Mouse (Mus musculus) liver, adult 2 months (tissue): ENCODE data around the gene Cep57l1. TPM values are rescaled to one million over a fixed set of nuclear protein-coding genes. Genes with fewer than 3 reads are reported as not detected.
A peak's percentile ranks its signal among the peaks of the same experiment; 100 is the strongest.

Source experiments
- DNase-seq: peaks from one replicate; pipeline ENCODE4 v3.0.0-alpha.2; 2011; ENCODE audit warnings: low read depth, low spot score; ENCODE audit errors: extremely low read depth
- H3K27ac ChIP-seq: fragments of 200-500 bp; replicated peaks from 2 replicates; pipeline ENCODE4 v1.5.1; 2012; ENCODE audit warnings: low read depth, mild to moderate bottlenecking, control low read depth, inconsistent platforms, low read length; ENCODE audit not compliant: insufficient read depth
- H3K27me3 ChIP-seq: fragments of 200-500 bp; 2 replicates; pipeline ENCODE4 v1.6.1; 2012; ENCODE audit warnings: mild to moderate bottlenecking, moderate library complexity, low read length, inconsistent platforms; ENCODE audit not compliant: control insufficient read depth, insufficient read depth
- H3K36me3 ChIP-seq: fragments of 200-500 bp; 2 replicates; pipeline ENCODE4 v1.6.1; 2012; ENCODE audit warnings: low read length, inconsistent platforms; ENCODE audit not compliant: control insufficient read depth, insufficient read depth
- H3K4me1 ChIP-seq: fragments of 200-500 bp; 2 replicates; pipeline ENCODE4 v1.6.1; 2011; ENCODE audit warnings: low read length; ENCODE audit not compliant: control insufficient read depth, insufficient read depth
- H3K4me3 ChIP-seq: fragments of 200-500 bp; 2 replicates; pipeline ENCODE4 v1.5.1; 2011; ENCODE audit warnings: low read depth, mild to moderate bottlenecking, control low read depth, low read length, moderate library complexity; ENCODE audit not compliant: insufficient read depth
- H3K79me2 ChIP-seq: fragments of 200-500 bp; 2 replicates; pipeline ENCODE4 v1.6.1; 2012; ENCODE audit warnings: inconsistent platforms, mild to moderate bottlenecking, low read length, moderate library complexity; ENCODE audit not compliant: control insufficient read depth, insufficient read depth
- H3K9ac ChIP-seq: fragments of 200-500 bp; 2 replicates; pipeline ENCODE4 v1.6.1; 2012; ENCODE audit warnings: low read depth, mild to moderate bottlenecking, control low read depth, inconsistent platforms, low read length
- CTCF ChIP-seq: fragments of 200-500 bp; IDR thresholded peaks from 2 replicates; pipeline ENCODE4 v1.5.1; 2011; ENCODE audit warnings: low read depth, low read length, control low read depth
- POLR2A ChIP-seq: fragments of 200-500 bp; IDR thresholded peaks from 2 replicates; pipeline ENCODE4 v1.6.1; 2011; ENCODE audit warnings: low read length, control low read depth; ENCODE audit not compliant: insufficient read depth; ENCODE audit errors: extremely low read depth
- WGBS: fragments of 180-500 bp; shearing (Covaris S2); methylation state at CpG from one replicate; pipeline ENCODE4 v1.1.7; 2018; 5-methylcytosine and 5-hydroxymethylcytosine counted together
- polyA plus RNA-seq: library from polyadenylated mRNA; depleted of rRNA; stranded (reverse); fragments of >200 nt; gene quantifications from 2 replicates; pipeline ENCODE4 v1.2.3, GENCODE M21; 2012
- total RNA-seq: library from RNA; depleted of rRNA; stranded (reverse); fragments of >200 nt; gene quantifications from 2 replicates; pipeline ENCODE4 v1.2.3, GENCODE M21; 2014

The Cep57l1 gene
- total and polyA plus RNA-seq, 2 experiments, result 0.82 to 9.2 TPM

- no peaks in the 10 kb centered on the region for H3K4me1 ChIP-seq
- WGBS, result 90% methylated on average over 3 of the region's 3 CpGs
- H3K79me2 ChIP-seq, result no peaks in the 10 kb centered on the region
- no peak for DNase-seq
- H3K4me3 ChIP-seq, result no peak overlapping the region
- H3K36me3 ChIP-seq, result peaks cover 5% of the 10 kb centered on the region; the same call in 1 of the 2 replicates
- TF ChIP-seq CTCF (no peak), POLR2A (no peak)
- no peak overlapping the region for H3K27ac ChIP-seq
- no peaks in the 10 kb centered on the region for H3K27me3 ChIP-seq
- H3K9ac ChIP-seq, result no peak overlapping the region
Observed at GRCm38 (mm10) chr10:41749306-41749705, 60.4 kb downstream of the Cep57l1 start.

GRCm38 (mm10) chr10:41746554-41746953, 63.1 kb downstream of the Cep57l1 start:
- TF ChIP-seq POLR2A (no peak), CTCF (no peak)
- Histone ChIP-seq H3K4me1 (no peaks in the 10 kb centered on the region), H3K79me2 (no peaks in the 10 kb centered on the region), H3K4me3 (no peak overlapping the region), H3K9ac (no peak overlapping the region), H3K36me3 (peaks cover 5% of the 10 kb centered on the region; the same call in 1 of the 2 replicates), H3K27ac (no peak overlapping the region), H3K27me3 (no peaks in the 10 kb centered on the region)
- no peak for DNase-seq
- WGBS, result 95% methylated on average over 5 of the region's 5 CpGs

- H3K36me3 ChIP-seq, result peaks cover 6% of the 10 kb centered on the region; the same call in 1 of the 2 replicates
- no peak overlapping the region for H3K27ac ChIP-seq
- no peaks in the 10 kb centered on the region for H3K4me1 ChIP-seq
- no peaks in the 10 kb centered on the region for H3K79me2 ChIP-seq
- TF ChIP-seq POLR2A (no peak), CTCF (no peak)
- no peak overlapping the region for H3K4me3 ChIP-seq
- DNase-seq, result no peak
- H3K9ac ChIP-seq, result no peak overlapping the region
- H3K27me3 ChIP-seq, result no peaks in the 10 kb centered on the region
- WGBS, result 80% methylated on average over 4 of the region's 4 CpGs
Observed at GRCm38 (mm10) chr10:41744006-41744405, 65.7 kb downstream of the Cep57l1 start.

- peak; percentile 34 for DNase-seq
- Histone ChIP-seq H3K4me3 (no peak overlapping the region), H3K27me3 (no peaks in the 10 kb centered on the region), H3K36me3 (peaks cover 5% of the 10 kb centered on the region; the same call in 1 of the 2 replicates), H3K79me2 (no peaks in the 10 kb centered on the region), H3K27ac (no peak overlapping the region), H3K9ac (no peak overlapping the region), H3K4me1 (no peaks in the 10 kb centered on the region)
- TF ChIP-seq CTCF (no peak), POLR2A (no peak)
- WGBS, result 57% methylated on average over 2 of the region's 2 CpGs
Observed at GRCm38 (mm10) chr10:41740221-41740620, 69.5 kb downstream of the Cep57l1 start.

- TF ChIP-seq POLR2A (no peak), CTCF (no peak)
Observed at GRCm38 (mm10) chr10:41737245-41737644, 72.4 kb downstream of the Cep57l1 start.

GRCm38 (mm10) chr10:41735398-41735797, 74.3 kb downstream of the Cep57l1 start:
- DNase-seq, result no peak
- H3K9ac ChIP-seq, result no peak overlapping the region
- no peak overlapping the region for H3K4me3 ChIP-seq
- no peaks in the 10 kb centered on the region for H3K4me1 ChIP-seq
- H3K79me2 ChIP-seq, result no peaks in the 10 kb centered on the region
- H3K27ac ChIP-seq, result no peak overlapping the region
- peaks cover 3% of the 10 kb centered on the region; the same call in 1 of the 2 replicates for H3K36me3 ChIP-seq
- no peak for TF ChIP-seq CTCF
- TF ChIP-seq POLR2A, result no peak
- 92% methylated on average over 6 of the region's 6 CpGs for WGBS
- H3K27me3 ChIP-seq, result no peaks in the 10 kb centered on the region

More at GRCm38 (mm10) chr10:41737245-41737644, 72.4 kb downstream of the Cep57l1 start:
- Histone ChIP-seq H3K27ac (no peak overlapping the region), H3K27me3 (no peaks in the 10 kb centered on the region), H3K4me3 (no peak overlapping the region), H3K79me2 (no peaks in the 10 kb centered on the region), H3K4me1 (no peaks in the 10 kb centered on the region), H3K36me3 (0 out of 2 replicates have a peak, but pooled peaks cover 1% of the 10 kb centered on the region), H3K9ac (no peak overlapping the region)
- WGBS, result 97% methylated on average over 16 of the region's 16 CpGs
- no peak for DNase-seq
